Mouse (Mus musculus) olfactory bulb, adult 2 months (tissue): ENCODE data around the gene Zfp983.
"Not testable (repeated sequence)": the region's sequence is repeated elsewhere in the genome, so short reads cannot be mapped to it uniquely, and the experiment has no call there.

ENCODE experiments used
- CTCF ChIP-seq: fragments of 200-500 bp; IDR thresholded peaks from 2 replicates; pipeline ENCODE4 v1.5.1; 2012; ENCODE audit warnings: low read depth, mild to moderate bottlenecking, low read length, moderate library complexity; ENCODE audit not compliant: insufficient read depth
- POLR2A ChIP-seq: fragments of 200-500 bp; IDR thresholded peaks from 2 replicates; pipeline ENCODE4 v1.6.1; 2012; ENCODE audit warnings: mild to moderate bottlenecking, low read depth, low read length, moderate library complexity; ENCODE audit not compliant: insufficient read depth

GRCm38 (mm10) chr17:21678826-21679225 lies 28.4 kb downstream of the Zfp983 start:
- TF ChIP-seq CTCF, POLR2A: not testable (repeated sequence)
